Comparison of ENCODE assay signal across 16 mouse cellular contexts in the genomic region with DNA sequence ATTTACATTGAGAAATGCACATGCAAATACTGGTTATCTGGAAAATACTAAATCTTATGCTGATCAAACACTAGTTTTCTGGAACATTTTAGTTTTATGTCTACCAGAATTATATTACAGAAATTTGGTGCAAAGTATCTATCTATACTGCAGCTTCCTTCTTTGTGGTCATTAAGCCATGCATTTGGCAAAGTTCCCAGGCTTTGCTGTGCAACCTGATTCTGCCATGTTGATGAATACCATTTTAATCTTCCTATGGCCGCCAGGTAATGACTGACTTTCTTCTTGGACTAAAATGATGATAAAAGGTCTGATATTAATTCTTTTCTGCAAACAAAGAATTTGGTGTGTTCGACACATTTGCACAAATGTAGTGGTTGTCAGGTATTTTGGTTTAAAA.
A peak's percentile ranks its signal among the peaks of the same experiment; 100 is the strongest.
DNase-seq lines count a peak whose midpoint lies in the region; ATAC-seq lines count a peak whose summit lies in the region.
"Had no signal": no experiment of that assay in that cellular context is flagged by ENCODE, and none has a peak within 500 bp of the region (broad histone marks: within the 10 kb centered on the region; RNA-seq: fewer than 3 reads in every experiment).

No protein-coding gene starts in this region.

- intact Hi-C loops in left cerebral cortex, postnatal 4 days (cut with DNase I), result no loop called here

- peak; percentile 57 to 67 for DNase-seq in cerebellum, postnatal 10 days
- no peak for DNase-seq in cerebellum, adult 9-10 months
- peak; percentile 13 for DNase-seq in left cerebral cortex, postnatal 4 days
- DNase-seq in left cerebral cortex, adult 9 months (ENCODE audit: low spot score in 2 of 2), result no peak
- peak; percentile 49 for DNase-seq in 416B (ENCODE audit: low read depth)
- DNase-seq in brain, adult 2 months (ENCODE audit: low read depth, low spot score), result peak; percentile 10
- no peak for DNase-seq in kidney, postnatal 10 days
- DNase-seq: adrenal gland, adult 8-10 months; cerebellum, adult 18-20 months; cerebellum, postnatal 36 days; gastrocnemius, postnatal 36 days; heart, adult 11 months; heart, postnatal 36 days had no signal

- ATAC-seq in megakaryocyte progenitor cell, adult 5-6 weeks (replicated peaks; ENCODE audit: poor library complexity), result no peak
- ATAC-seq: forebrain, embryonic 15.5 days; hindbrain, embryonic 16.5 days had no signal

Comparison
In these comparisons a context has a peak if more than half of its experiments do, and no peak if none do; other contexts are left out.
1. DNase-seq: peak in cerebellum, postnatal 10 days (2 of 2), left cerebral cortex, postnatal 4 days (single experiment), 416B (single experiment) and brain, adult 2 months (single experiment); none in cerebellum, adult 9-10 months (single experiment), left cerebral cortex, adult 9 months (0 of 2) and kidney, postnatal 10 days (single experiment).